Mouse (Mus musculus) urinary bladder, postnatal 14 days (tissue): ENCODE data around the gene Stambpl1.

Experiments used
- DNase-seq: peaks from one replicate; pipeline ENCODE4 v3.0.0; 2021; ENCODE audit warnings: low spot score

The Stambpl1 gene

DNA sequence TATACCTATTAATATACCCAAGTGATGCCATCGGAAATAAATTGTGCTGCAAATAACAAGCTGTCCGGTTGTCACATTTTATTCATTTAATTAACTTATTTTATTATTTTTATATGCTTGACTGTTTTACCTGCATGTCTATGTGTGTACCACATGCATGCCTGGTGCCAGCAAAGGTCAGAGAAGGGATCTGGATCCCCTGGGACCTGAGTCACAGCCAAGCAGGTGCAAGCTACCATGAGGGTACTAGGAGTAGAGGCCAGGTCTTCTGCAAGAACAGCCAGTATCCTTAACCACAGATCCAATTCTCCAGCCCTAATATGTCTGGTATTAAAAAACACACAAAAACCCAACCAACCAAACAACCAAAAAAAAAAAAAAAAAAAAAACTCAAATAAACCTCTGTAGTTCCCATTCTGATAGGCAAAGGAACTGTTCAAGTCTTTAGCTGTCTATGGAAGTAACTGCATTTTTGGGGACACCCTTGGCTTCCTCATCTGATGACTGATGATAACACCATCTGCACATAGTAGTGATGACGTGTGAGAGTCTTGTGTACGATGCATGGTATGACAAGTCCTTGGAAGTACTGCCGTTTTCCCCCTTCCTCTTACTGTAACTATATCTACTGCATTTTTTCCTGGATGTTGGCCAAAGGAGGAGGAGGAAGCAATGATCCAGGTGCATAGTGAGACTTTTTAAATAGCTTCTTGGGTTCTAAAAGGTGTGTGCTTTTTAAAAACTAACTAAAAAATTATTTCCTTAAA lies 48.4 kb downstream of the Stambpl1 start:
- no peak for DNase-seq

DNA sequence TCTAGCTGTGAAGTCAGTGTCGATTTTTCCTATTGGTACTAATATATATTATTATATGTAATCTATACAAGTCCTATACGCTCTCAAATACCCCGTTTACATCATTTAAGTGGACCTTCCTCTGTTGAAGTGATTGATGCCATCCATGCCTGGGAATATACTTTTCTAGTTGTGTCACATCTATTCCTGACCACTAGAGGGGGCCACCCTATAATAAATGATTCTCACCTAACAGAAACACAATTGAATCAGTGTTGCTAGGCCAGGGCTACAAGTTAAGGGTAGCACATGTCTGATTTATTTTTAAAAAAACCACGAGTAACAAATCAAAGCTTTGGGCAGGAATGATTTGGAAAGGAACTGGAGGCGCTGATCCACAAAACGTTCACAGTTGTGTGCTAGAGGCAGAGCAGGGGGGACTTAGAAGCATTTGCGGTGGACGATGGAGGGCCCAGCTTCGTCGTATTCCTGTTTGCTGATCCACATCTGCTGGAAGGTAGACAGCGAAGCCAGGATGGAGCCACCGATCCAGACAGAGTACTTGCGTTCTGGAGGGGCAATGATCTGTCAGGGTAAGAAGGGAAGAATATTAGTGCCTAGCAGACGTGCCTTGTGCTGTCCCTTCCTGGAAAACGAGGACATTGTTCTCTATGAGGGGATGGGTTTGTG lies 49.4 kb downstream of the Stambpl1 start:
- no peak for DNase-seq

DNA sequence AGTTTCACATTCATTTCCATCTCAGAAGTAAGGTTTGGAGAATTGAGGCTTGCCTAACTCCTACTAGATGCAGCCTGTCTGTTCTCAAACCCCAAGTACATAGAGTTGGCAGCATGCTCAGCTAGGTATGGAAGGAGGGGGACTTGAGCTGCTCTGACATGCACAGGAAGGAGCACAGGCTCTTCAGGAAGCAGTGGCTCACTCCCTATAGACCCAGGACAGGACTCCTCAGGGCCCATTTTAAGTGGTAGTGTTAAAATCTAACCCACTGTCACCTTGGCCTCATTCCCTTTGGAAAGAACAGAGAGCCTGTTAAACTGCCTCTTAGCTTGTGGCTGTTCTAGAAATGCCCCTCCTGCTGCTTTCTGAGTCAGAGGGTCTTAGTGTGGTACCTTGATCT lies 50.9 kb downstream of the Stambpl1 start:
- no peak for DNase-seq

DNA sequence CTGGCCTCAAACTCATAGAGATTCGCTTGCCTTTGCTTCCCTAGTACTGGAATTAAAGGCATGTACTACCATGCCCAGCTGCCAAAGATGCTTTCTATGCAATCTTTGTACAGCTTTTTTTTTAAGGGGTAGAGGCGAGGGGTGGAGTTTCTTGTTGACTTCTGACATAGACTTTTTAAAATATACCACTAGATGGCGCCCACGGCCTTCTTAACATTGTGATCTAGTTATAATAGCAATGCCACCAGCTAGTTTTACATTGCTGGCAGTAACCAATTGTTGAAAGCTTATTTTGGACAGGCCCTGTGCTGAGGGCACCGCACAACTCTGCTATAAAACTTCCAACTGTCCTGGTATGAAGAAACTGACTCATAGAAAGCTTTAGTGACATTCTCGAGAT lies 52.0 kb downstream of the Stambpl1 start:
- peak; percentile 53 for DNase-seq

DNA sequence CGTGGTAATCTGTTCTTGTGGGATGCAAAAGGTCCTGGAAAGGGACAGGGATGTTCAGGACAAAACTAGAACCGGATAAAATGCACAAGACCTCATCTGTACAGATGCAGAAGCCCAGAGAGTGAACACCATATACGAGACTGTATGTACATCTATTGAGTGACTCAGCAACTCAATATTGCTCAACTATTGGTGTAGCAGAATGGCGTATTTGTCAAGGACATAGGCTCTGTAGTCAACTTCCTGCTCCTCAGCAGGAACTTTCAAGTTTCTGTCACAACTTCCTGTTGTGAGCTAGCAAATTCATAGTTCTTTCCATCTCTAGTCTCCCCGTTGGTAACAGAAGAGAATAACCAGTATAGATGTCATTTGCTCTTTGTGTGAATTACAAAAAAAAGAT lies 56.5 kb downstream of the Stambpl1 start:
- DNase-seq = no peak

DNA sequence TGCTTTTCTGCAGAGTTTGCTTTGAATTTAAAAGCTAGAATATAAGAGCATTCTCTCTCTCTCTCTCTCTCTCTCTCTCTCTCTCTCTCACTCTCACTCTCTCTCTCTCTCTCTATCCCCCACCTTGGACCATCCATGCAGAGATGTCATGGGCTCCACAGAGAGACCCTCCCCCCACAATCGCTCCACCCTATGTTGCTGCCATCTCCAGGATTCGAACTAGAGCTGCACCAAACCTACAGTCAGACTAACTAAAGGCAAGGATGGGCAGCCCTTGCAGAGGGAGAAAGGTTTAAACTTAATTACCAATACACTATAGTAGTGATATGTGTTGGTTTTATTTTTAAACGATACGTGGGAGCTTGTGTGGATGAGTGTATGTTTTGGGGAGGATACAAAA lies 58.6 kb downstream of the Stambpl1 start:
- no peak for DNase-seq

DNA sequence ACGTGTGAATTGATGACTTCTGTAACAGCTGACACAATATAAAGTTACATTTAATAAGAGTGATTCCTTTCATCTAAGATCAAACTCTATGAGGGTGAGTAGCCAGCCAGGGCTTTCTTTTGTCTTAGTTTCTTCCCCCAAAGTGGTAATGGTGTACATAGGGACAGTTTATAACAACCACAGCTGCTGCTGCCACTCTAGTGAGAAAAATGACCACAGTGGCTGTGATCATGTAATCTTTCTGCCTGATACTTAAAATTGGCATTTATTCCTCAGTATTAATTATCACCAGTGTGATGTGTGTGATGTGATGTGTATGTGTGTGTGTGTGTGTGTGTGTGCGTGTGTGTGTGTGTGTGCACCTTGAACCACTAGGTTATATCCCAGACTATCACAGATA lies 59.9 kb downstream of the Stambpl1 start:
- DNase-seq = no peak

DNA sequence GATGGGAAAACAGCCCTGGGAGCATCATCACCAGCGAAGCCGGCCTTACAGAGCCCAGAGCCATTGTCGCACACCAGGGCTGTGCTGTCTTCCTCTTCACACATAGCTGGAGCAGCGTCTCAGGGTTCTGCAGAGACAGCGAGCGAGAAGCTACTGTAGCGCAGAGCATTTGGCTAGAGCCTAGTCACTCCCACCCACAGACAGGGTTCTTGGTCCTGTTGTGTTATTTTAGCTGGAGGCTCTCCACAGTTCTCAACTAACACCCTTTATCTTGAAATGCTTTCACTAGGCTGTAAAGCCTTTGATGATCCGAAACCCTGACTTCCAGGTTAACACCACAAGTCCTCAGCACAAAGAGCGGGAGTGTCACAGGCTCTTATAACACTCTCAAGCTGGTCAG lies 60.4 kb downstream of the Stambpl1 start:
- DNase-seq = no peak

DNA sequence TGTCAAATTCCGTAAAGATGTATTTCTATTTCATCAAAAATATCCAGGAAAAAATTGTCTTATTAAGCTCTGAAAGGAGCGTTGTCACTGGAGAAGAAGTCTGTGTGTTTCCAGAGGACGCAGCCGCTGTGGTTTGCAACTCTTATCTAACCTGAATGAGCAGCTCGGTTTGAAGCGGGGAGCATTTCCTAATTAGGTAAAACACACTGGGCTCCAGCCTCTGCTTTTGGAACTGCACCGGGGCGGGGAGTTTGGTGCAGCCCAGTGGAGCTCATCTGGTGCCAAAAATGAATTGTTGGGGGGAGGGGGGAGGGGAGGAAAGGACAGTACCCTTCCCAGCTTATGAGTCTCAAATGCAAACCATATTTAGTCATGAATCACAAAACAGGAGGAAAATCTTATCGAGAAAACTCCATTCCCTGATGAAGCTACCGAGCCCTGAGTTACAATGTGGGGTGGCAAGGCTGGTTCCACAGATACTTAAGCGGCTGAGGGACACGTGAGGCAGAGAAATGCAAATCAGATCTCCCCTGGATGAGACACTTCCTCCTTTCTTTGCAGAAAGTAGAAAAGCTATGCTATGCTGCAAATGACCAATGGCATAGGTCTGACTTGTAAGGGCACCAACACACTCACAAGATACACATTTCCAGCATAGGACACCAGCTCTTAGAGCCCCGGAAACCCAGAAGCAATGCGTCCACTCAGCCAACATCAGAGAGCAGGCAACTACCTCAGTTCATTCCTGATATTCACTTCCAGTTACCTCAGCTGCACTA lies 62.3 kb downstream of the Stambpl1 start:
- peak; percentile 39 for DNase-seq

DNA sequence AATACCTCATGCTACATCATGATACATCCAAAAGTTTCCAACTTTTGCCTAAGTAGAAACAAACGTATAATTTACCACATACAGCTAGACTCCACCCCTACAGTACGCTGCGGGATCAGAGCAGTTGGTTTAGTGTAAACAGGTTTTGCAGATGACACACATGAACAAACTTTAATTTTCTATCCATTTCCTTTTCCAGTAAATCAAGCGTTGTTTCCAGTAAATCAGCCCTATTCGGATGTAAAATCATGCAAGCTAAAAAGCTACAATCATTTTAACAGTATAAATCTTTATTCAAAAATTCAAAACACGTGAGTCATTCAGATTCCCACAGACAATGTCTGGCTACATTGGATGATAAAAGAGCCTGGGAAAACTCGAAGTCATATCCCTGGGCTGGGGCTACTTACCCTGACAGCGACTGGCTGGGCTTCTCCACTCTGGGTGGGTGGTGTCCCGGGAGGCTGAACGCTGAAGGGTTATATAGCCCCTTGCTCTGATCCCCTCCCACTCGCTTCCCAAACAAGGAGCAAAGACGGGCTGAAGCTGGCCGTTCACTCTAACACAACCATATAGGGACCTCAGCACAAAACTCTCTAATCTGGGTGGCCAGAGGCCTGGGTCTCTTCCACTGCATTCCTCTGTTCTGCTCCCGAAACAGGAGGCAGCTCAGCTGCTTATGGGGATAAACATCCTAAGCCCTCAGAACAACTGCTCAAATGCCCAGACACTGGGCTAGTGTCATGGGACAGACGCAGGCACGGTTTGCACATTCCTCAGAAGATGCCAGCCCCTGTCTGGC lies 63.1 kb downstream of the Stambpl1 start, which contains the start of gene Acta2:
TSS of gene Acta2 (minus strand) at position 711 of the 802 bp plus-strand sequence.
- DNase-seq = peak; percentile 53

DNA sequence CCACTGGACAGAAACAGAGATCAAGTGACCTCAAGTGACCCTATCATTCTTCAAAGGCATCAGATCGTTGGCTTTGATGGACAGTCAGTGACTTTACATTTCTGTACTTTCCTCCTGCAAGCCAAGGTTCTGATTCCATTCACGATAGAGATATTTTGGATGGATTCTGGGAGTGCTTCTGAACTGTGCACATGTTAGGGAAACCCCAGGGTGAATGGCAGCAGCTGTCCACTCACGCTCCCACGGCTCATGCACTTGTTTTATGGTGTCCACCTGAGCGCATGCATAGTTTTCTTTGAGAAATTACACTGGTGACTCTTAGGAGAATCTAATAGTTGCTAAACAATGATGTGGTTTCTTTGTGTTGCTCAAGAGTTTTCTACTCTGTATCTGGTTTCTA lies 64.1 kb downstream of the Stambpl1 start:
- no peak for DNase-seq

DNA sequence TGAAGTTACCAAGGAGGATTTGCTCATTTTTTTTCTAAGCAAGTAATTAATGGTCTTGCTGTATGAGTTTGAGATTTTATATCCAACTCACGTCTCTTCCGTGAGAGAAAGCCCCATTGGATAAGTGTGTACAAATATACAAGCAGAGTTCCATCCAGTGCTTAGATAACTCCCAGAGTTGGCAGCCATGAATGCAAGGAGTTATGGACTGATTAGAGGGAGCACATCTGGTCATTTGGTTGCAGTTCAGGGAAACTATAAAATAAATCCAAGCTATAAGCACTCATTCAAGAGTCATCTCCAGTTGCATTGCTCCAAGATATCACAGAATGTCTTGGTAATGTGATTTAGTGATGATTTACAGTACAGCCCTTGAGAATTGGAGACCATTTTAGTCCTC lies 64.9 kb downstream of the Stambpl1 start:
- DNase-seq = no peak

DNA sequence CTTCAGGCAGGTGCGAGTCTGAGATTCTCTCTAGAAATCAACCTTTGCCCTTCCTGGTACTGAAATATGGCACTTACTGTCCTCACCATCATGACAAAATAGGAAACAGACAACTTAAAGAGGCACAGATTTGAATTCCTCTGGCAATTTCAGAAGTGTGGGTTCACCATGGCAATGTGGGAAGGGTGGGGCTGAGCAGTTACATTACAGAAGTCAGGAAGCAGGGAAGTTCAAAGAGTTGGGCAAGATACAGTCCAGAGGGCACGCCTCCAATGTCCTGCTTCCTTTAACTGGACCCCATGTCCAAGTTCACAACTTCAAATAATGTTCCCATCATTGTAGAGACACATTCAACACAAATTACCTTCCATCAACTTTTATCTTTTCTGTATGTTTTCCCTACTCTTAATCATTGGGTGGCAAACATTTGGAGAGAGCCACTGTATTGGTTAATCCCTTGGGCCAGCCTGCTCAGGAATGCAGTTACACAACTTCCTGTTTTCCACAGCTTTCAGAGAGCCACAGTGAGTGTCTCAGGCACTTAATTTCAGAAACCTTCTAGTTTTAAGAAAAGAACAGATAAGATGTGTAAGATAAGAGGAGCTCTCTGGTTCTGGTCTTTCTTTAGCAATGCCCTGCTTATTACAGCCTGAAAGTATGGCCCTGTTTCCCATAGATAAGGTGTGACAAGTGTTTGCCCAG lies 70.4 kb downstream of the Stambpl1 start:
- DNase-seq = no peak

DNA sequence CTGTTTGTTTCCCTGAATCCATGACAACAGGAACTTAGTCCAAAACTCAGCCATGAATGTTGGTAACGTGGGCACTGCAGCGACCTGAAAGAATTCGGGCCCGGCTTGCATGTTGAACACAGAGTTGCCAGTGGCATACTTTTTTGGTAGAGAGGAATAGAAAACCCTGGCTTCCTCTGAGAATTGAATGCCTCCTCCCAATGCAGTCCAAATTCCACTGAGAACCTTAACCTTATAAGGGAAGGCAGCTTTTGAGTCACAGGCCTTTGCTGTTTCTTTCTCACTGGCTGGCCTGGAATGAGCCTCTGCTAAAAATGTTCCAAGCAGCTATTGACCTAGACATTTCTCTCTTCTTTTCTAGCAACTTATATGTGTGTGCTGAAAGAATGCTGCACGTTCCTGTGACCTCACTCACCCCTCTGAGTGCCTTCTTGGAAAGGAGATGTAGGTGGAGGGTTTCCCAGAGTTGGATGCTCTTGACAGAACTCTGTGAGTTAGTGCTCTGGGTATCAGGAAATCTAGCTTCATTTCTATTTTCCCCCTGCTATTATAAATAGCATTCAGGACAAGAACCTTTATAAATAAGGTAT lies 73.7 kb downstream of the Stambpl1 start:
- no peak for DNase-seq

DNA sequence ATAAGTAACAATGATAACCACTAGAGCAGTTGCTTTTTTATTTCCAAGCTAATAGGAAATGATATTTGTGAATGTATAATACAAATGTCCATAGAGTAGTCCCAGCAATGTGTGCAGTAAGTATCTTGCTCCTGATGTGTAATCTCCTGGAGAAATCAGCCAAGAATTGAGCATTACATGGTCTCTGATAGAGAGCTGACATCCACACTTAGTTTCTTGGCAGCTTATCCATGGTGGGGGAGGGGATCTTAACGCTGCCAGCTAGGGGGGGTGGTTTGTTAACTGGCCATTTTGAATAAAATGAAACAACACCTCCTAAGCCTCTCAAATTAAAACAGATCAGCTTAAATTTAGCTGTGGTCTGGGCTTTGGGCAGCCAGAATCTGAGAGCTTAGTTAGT lies 77.0 kb downstream of the Stambpl1 start:
- no peak for DNase-seq

DNA sequence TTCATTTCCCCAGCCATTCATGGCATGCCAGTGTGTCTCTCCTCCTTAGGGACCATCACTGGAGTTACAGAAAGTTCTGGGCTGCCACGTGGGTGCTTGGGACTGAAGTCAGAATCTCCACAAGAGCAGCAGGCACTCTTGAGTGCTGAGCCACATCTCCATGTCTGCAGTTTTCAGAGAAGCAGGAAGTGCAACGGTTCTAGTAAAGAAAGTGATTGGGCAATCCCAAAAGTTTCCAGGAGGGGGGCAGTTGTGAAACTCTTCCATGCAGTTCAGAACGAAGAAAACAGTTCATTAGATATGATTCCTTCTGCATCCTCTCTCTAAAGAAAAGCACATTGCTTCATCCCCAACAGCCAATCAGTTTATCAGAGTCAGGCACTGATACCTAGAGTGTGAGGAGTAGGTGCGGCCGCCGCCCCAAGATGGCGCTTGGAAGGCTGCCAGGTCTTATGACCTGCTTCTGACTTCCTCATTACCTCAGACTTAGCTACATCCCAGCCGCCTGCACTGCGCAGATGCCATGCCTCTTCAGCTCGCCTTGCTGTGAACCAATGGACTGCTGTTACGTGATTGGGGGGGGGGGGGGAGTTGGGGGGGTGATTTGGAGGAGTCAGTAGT lies 78.2 kb downstream of the Stambpl1 start:
- DNase-seq = no peak

DNA sequence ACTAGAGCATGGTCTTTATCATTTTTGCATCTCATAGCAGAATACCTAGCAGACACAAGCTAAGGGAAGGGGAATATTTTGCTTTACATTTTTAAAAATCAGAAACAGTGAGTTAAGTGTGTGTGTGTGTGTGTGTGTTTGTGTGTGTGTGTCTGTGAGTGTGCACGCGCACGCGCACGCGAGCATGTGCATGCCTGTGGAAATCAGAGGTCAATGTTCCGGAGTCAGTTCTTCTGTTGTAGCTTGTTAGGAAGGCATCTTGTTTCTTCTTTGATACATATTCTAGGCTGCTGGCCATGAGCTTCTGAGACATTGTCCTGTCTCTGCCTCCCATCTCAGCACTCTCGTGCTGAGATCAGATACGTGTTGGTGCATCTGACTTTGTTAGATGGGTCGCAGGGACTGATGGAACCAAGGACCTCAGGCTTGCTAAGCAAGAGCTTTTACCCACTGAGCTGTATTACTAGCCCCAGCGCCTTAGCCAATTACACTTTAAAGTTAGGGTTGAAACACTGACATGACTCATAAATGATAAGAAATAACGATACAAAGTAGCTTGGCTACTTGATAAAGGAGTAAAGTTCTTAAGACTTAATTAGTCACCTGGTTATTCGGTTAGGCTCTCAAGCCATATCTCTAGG lies 78.9 kb downstream of the Stambpl1 start:
- DNase-seq = no peak

DNA sequence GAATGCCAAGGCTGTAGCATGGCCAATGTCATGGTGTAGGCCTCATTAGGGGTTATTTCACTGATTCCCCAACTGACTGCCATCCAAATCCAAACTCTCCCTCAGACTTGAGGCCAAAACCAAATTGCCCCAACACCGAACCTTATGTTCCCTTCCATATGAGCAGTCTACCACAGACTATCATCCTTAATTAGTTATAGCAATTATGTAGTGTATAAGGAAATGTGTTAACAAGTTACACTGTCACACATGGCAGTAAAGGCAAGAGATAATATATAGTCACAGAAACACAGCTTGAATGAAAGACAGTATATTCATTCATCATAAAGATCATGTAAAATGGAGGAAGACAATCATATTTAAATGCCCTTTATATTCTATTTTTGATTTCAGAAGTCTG lies 81.0 kb downstream of the Stambpl1 start:
- no peak for DNase-seq

DNA sequence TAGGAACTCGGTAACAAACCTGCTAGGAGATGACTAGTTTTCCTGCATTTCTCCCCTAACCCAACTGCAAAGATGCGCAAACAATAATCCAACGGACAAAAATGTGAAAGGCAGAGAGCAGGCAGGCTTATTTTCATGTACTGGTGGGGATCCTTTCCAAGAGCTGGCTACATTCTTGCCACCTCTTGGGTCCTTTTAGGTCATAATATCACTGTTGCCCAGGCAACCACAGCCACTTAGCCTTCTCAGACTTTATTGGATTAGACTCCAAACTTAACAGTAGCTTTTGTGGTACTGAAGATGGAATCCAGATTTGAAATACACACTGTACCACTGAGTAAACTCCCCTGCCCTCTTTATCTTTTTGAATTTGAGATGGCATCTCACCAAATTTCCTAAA lies 86.0 kb downstream of the Stambpl1 start:
- DNase-seq = no peak

DNA sequence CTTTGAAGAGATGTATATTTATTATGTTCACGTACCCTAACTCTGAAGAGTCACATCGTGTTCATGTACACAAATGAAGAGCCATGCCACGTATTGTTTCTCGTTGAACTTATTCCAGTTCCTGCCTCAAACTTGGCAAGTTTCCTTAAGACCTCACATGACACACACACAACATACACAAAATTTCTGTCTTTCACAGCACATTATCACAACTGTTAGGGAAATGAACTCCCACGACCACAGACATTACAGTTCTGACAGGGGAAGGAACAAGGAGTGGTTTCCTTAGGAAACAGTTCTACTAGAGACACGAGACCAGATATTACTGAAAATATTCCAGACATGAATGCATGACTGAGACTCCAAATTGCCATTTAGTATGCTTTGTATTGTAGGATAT lies 91.6 kb downstream of the Stambpl1 start:
- DNase-seq = no peak
